Mouse (Mus musculus) embryonic facial prominence, embryonic 12.5 days (tissue): ENCODE data around the gene Crlf3. TPM values are rescaled to one million over a fixed set of nuclear protein-coding genes. Genes with fewer than 3 reads are reported as not detected.
"Not testable (repeated sequence)": the region's sequence is repeated elsewhere in the genome, so short reads cannot be mapped to it uniquely, and the experiment has no call there.

Source experiments
- ATAC-seq: fragments of 200-750 bp; cut with Nextera tagmentation; 2 replicates; pipeline ENCODE4 v1.8.0; 2017; ENCODE audit not compliant: insufficient number of reproducible peaks, insufficient read depth, low FRiP score, low TSS enrichment
- H3K27ac ChIP-seq: fragments of 300-500 bp; sonication (generic); 2 replicates; pipeline ENCODE4 v1.5.1; 2016; ENCODE audit warnings: mild to moderate bottlenecking
- H3K27me3 ChIP-seq: fragments of 300-500 bp; sonication (generic); 2 replicates; pipeline ENCODE4 v1.6.1; 2016; ENCODE audit warnings: mild to moderate bottlenecking, moderate library complexity
- H3K36me3 ChIP-seq: fragments of 300-500 bp; sonication (generic); 2 replicates; pipeline ENCODE4 v1.6.1; 2016; ENCODE audit warnings: mild to moderate bottlenecking
- H3K4me1 ChIP-seq: fragments of 300-500 bp; sonication (generic); 2 replicates; pipeline ENCODE4 v1.6.1; 2016
- H3K4me2 ChIP-seq: fragments of 300-500 bp; sonication (generic); replicated peaks from 2 replicates; pipeline ENCODE4 v1.6.1; 2016; ENCODE audit warnings: mild to moderate bottlenecking, moderate library complexity
- H3K4me3 ChIP-seq: fragments of 300-500 bp; sonication (generic); 2 replicates; pipeline ENCODE4 v1.5.1; 2016; ENCODE audit warnings: mild to moderate bottlenecking
- H3K9ac ChIP-seq: fragments of 300-500 bp; sonication (generic); 2 replicates; pipeline ENCODE4 v1.6.1; 2016; ENCODE audit warnings: mild to moderate bottlenecking, moderate library complexity
- H3K9me3 ChIP-seq: fragments of 300-500 bp; sonication (generic); 2 replicates; pipeline ENCODE4 v1.6.1; 2016; ENCODE audit warnings: mild to moderate bottlenecking, moderate library complexity
- WGBS: fragments of 180-500 bp; shearing (Covaris S2); methylation state at CpG from one replicate; pipeline ENCODE4 v1.1.7; 2016; 5-methylcytosine and 5-hydroxymethylcytosine counted together
- polyA plus RNA-seq: library from polyadenylated mRNA; unstranded; fragments of >200 nt; fragmentation: Nextera tagmentation; extraction: Ambion mirVana; gene quantifications from 2 replicates; pipeline ENCODE4 v1.2.1, GENCODE M21; 2016

Crlf3 gene
- polyA plus RNA-seq, 1 experiment from 2014 or later: 52.9 TPM

DNA sequence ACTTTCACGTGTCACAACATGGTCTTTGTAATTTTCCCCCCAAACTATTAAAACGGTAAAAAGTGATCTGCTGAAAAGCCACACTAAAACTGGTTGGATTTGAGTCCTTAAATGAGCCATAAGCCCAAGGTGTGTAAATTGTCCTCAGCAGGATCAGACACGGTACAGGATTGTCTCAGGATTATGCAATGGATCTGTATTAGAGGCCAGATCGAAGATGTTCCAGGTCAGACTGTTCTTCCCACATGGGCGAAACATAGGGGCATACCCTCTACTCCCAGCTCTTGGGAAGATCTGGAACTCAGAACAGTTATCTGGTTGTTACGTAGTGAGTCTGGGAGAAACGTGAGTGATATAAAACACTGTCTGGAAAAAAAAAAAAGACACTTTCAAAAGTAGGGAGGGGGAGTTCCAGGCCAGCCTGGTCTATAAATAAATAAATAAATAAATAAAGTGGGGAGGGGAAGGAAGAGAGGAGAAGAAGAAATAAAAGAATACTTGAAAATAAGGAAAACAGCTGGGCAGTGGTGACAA is 1.1 kb upstream of the Crlf3 start:
- H3K36me3 ChIP-seq: no peaks in the 10 kb centered on the region

DNA sequence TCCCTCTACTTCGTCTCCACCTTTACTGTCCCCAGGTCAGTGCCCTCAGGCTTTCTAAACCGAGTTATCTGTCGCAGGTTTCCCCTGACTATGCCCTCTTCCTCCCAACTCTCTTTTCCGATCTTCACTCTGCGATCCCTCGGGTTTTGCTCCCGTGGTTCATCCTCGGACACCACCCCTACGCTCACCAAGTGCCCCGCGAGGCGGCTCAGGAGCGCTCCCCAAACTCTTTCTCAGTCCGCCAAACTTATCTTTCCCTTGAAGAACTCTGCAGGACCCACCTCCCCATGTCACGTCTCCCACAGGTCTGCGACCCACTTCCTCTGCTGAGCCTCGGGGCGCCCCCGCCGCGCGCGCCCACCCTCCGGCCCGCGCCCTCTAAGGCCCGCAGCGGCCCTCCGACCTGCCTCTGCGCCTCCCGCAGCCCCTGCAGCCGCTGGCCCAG is 388 bp downstream of the Crlf3 start:
- H3K4me3 ChIP-seq: peak overlapping the region; percentile 96
- peak overlapping the region; percentile 61 for H3K4me2 ChIP-seq
- peaks cover 14% of the 10 kb centered on the region for H3K4me1 ChIP-seq
- H3K9ac ChIP-seq: peak overlapping the region; percentile 98
- no peaks in the 10 kb centered on the region for H3K9me3 ChIP-seq
- H3K36me3 ChIP-seq: no peaks in the 10 kb centered on the region
- 1% methylated on average over 32 of the region's 32 CpGs for WGBS
- peak overlapping the region; percentile 96 for H3K27ac ChIP-seq
- no peaks in the 10 kb centered on the region for H3K27me3 ChIP-seq
- ATAC-seq: peak; percentile 12; the same call in 1 of the 2 replicates

More for the DNA sequence above, 1.1 kb upstream of the Crlf3 start:
- peak overlapping the region; percentile 96 for H3K27ac ChIP-seq
- 82% methylated on average over 7 of the region's 7 CpGs for WGBS
- H3K9ac ChIP-seq: no peak overlapping the region
- no peak for ATAC-seq
- H3K4me2 ChIP-seq: no peak overlapping the region
- H3K27me3 ChIP-seq: no peaks in the 10 kb centered on the region
- no peak overlapping the region for H3K4me3 ChIP-seq
- H3K9me3 ChIP-seq: no peaks in the 10 kb centered on the region
- H3K4me1 ChIP-seq: peaks cover 14% of the 10 kb centered on the region

DNA sequence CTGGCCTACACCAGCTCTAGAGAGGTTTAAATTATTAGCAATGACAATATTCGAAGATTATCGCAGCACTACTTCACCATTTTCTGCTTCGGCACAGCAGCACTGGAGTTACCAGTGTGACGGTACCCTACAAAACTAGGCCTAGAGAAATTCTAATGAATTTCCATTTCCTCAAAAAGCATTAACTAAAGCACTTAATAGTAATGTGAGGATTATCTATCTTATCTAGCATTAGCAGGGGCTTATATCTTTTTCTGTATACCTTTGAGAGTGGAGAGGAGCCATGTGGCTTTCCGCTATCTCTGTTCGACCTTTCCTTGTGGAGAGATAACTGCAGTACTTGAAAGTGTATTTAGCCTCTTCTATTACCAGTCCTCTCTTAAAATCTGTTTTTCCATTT is 1.0 kb downstream of the Crlf3 start:
- Histone ChIP-seq H3K9ac (peak overlapping the region; percentile 98), H3K36me3 (no peaks in the 10 kb centered on the region), H3K4me3 (peak overlapping the region; percentile 96), H3K27ac (no peak overlapping the region), H3K4me1 (peaks cover 14% of the 10 kb centered on the region), H3K4me2 (peak overlapping the region; percentile 61), H3K9me3 (no peaks in the 10 kb centered on the region), H3K27me3 (no peaks in the 10 kb centered on the region)
- no peak for ATAC-seq
- WGBS: 65% methylated on average over 6 of the region's 6 CpGs

DNA sequence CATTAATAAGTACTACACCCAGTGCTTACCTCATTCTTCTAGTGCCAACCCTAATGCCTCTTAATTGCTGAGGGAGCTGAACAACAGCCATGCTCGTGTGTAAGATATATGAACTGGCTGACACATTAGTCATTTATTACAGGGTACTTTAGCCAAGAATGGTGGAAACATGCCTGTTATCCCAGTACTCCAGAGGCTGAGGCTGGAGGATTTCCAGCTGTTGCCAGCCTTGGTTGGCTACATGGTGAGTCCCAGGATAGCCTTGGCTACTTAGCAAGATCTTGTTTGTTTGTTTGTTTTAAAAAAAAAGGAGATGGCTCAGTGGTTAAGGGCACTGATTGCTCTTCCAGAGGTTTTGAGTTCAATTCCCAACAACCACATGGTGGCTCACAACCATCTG is 2.0 kb downstream of the Crlf3 start:
- Histone ChIP-seq H3K27me3 (no peaks in the 10 kb centered on the region), H3K4me2 (0 out of 2 replicates have a peak overlapping the region, but pooled peaks have one; percentile 11), H3K4me3 (no peak overlapping the region), H3K4me1 (peaks cover 14% of the 10 kb centered on the region), H3K9ac (no peak overlapping the region), H3K9me3 (no peaks in the 10 kb centered on the region), H3K36me3 (no peaks in the 10 kb centered on the region), H3K27ac (no peak overlapping the region)
- ATAC-seq: no peak
- WGBS: 36% methylated on average over 1 of the region's 1 CpGs

GRCm38 (mm10) chr11:80077784-80078545 is 2.8 kb downstream of the Crlf3 start:
- H3K9ac ChIP-seq: no peak overlapping the region
- no peak overlapping the region for H3K27ac ChIP-seq
- WGBS: 62% methylated on average over 14 of the region's 14 CpGs
- no peak overlapping the region for H3K4me3 ChIP-seq
- H3K4me2 ChIP-seq: no peak overlapping the region
- H3K27me3 ChIP-seq: no peaks in the 10 kb centered on the region
- no peak for ATAC-seq
- no peaks in the 10 kb centered on the region for H3K9me3 ChIP-seq
- peaks cover 14% of the 10 kb centered on the region for H3K4me1 ChIP-seq
- no peaks in the 10 kb centered on the region for H3K36me3 ChIP-seq

DNA sequence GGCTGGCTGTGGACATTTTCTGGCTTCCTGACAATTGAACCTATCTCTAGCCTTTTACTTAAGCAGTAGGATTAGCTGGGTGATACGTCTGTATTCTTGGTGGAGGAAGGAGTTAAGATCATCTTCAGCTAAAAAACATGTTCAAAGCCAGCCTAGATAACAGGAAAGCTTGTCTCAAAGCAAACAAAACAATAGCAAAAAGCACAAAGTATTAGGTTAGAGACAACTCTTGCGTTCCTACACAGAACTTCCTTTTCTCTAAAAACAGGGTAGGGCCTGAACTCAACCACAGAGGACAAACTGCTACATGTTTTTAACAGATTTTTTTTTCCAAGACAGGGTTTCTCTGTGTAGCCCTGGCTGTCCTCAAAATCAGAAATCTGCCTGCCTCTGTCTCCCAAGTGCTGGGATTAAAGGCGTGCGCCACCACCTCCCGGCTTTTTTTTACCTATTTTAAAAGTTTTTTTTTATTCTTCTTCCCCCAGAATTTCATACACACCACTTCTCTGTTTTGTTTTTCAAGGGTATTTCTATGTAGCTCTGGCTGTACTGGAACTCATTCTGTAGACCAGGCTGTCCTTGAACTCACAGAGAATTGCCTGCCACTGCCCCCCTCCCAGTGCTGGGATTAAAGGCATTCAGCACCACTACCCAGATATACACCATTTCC is 5.0 kb downstream of the Crlf3 start:
- Histone ChIP-seq H3K36me3 (no peaks in the 10 kb centered on the region), H3K4me1 (peaks cover 10% of the 10 kb centered on the region; the same call in 1 of the 2 replicates), H3K9ac (no peak overlapping the region), H3K27ac (no peak overlapping the region), H3K4me3 (no peak overlapping the region), H3K27me3 (no peaks in the 10 kb centered on the region), H3K9me3 (no peaks in the 10 kb centered on the region), H3K4me2 (no peak overlapping the region)
- WGBS: 89% methylated on average over 5 of the region's 5 CpGs
- ATAC-seq: no peak

GRCm38 (mm10) chr11:80072365-80072764 is 8.4 kb downstream of the Crlf3 start:
- Histone ChIP-seq H3K4me3 (no peak overlapping the region), H3K9ac (no peak overlapping the region), H3K4me2 (no peak overlapping the region), H3K36me3 (no peaks in the 10 kb centered on the region), H3K27ac (no peak overlapping the region), H3K27me3 (no peaks in the 10 kb centered on the region), H3K9me3 (no peaks in the 10 kb centered on the region), H3K4me1 (no peaks in the 10 kb centered on the region)
- no peak for ATAC-seq
- WGBS: 94% methylated on average over 3 of the region's 3 CpGs

GRCm38 (mm10) chr11:80071039-80071438 is 9.8 kb downstream of the Crlf3 start:
- ATAC-seq: no peak
- no peaks in the 10 kb centered on the region for H3K36me3 ChIP-seq
- no peaks in the 10 kb centered on the region for H3K27me3 ChIP-seq
- 95% methylated on average over 2 of the region's 2 CpGs for WGBS
- H3K4me2 ChIP-seq: no peak overlapping the region
- no peak overlapping the region for H3K4me3 ChIP-seq
- no peak overlapping the region for H3K9ac ChIP-seq
- no peaks in the 10 kb centered on the region for H3K9me3 ChIP-seq
- no peaks in the 10 kb centered on the region for H3K4me1 ChIP-seq
- H3K27ac ChIP-seq: no peak overlapping the region

- no peaks in the 10 kb centered on the region for H3K36me3 ChIP-seq
- 92% methylated on average over 3 of the region's 3 CpGs for WGBS
Observed at GRCm38 (mm10) chr11:80069815-80070214, 11.0 kb downstream of the Crlf3 start.

DNA sequence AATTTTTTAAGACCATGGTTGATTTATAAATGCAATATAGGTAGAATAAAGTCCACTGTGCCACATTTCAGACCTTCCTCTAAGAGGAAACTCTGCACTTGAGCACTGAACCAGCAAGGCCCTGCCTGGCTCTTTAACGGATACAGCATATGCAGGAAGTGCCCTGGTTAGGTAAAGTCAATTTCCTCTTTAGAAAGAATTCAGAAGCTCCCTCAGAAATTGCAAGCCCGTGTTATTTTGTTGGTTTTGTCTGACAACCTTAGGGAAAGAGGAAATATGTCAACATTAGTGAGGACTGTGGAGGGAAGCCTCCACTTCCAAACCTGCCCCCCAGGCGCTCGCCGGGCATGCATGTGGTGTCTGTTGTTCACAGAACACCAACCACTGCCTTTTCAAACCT is 13.2 kb downstream of the Crlf3 start:
- no peak for ATAC-seq
- H3K9me3 ChIP-seq: no peaks in the 10 kb centered on the region
- H3K4me3 ChIP-seq: no peak overlapping the region
- H3K36me3 ChIP-seq: 0 out of 2 replicates have a peak, but pooled peaks cover 8% of the 10 kb centered on the region
- no peak overlapping the region for H3K27ac ChIP-seq
- 75% methylated on average over 5 of the region's 5 CpGs for WGBS
- no peak overlapping the region for H3K9ac ChIP-seq
- no peaks in the 10 kb centered on the region for H3K27me3 ChIP-seq
- no peaks in the 10 kb centered on the region for H3K4me1 ChIP-seq
- H3K4me2 ChIP-seq: no peak overlapping the region

More at GRCm38 (mm10) chr11:80069815-80070214, 11.0 kb downstream of the Crlf3 start:
- H3K4me2 ChIP-seq: no peak overlapping the region
- H3K27ac ChIP-seq: no peak overlapping the region
- no peaks in the 10 kb centered on the region for H3K4me1 ChIP-seq
- H3K27me3 ChIP-seq: no peaks in the 10 kb centered on the region
- H3K9me3 ChIP-seq: no peaks in the 10 kb centered on the region
- no peak overlapping the region for H3K4me3 ChIP-seq
- no peak overlapping the region for H3K9ac ChIP-seq
- no peak for ATAC-seq

DNA sequence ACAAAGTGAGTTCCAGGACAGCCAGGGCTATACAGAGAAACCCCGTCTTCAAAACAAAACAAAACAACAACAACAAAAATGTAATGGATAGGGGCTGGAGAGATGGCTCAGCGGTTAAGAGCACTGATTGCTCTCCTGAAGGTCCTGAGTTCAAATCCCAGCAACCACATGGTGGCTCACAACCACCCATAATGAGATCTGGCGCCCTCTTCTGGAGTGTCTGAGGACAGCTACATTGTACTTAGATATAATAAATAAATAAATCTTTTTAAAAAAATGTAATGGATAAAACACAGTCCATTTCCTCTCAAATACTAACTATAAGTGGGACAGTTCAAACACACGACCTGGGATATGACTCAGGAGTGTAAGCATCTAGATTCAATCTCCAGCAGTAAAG is 14.4 kb downstream of the Crlf3 start:
- not testable (repeated sequence) for ATAC-seq, H3K9me3 ChIP-seq, H3K4me3 ChIP-seq, H3K27ac ChIP-seq, H3K4me1 ChIP-seq, H3K9ac ChIP-seq, H3K4me2 ChIP-seq, H3K27me3 ChIP-seq
- H3K36me3 ChIP-seq: peaks cover 12% of the 10 kb centered on the region; the same call in 1 of the 2 replicates
- 88% methylated on average over 4 of the region's 4 CpGs for WGBS

GRCm38 (mm10) chr11:80062159-80062558 is 18.6 kb downstream of the Crlf3 start:
- ATAC-seq: no peak
- no peaks in the 10 kb centered on the region for H3K27me3 ChIP-seq
- H3K36me3 ChIP-seq: peaks cover 28% of the 10 kb centered on the region
- no peak overlapping the region for H3K27ac ChIP-seq
- H3K4me2 ChIP-seq: no peak overlapping the region
- WGBS: 54% methylated on average over 4 of the region's 4 CpGs
- no peak overlapping the region for H3K4me3 ChIP-seq
- no peak overlapping the region for H3K9ac ChIP-seq
- no peaks in the 10 kb centered on the region for H3K9me3 ChIP-seq
- H3K4me1 ChIP-seq: no peaks in the 10 kb centered on the region
